Mouse (Mus musculus) left cerebral cortex, postnatal 4 days (tissue): ENCODE measurements around the gene Slamf1. TPM values are rescaled to one million over a fixed set of nuclear protein-coding genes. Genes with fewer than 3 reads are reported as not detected.
"Not testable (repeated sequence)": the region's sequence is repeated elsewhere in the genome, so short reads cannot be mapped to it uniquely, and the experiment has no call there.

ENCODE experiments used
- DNase-seq: peaks from one replicate; pipeline ENCODE4 v3.0.0-alpha.2; 2022
- intact Hi-C: fragments of 180-260 bp; cut with DNase I; formaldehyde crosslinking; loops from one replicate; pipeline ENCODE4 v1.15.1; 2025
- total RNA-seq, 2 experiments: library from RNA; stranded (reverse); gene quantifications; 2 replicates each; pipeline ENCODE4 v1.2.3; 2021

Slamf1 gene
- total RNA-seq, 2 experiments from 2014 or later: 0.22 TPM; not detected in 1

DNA sequence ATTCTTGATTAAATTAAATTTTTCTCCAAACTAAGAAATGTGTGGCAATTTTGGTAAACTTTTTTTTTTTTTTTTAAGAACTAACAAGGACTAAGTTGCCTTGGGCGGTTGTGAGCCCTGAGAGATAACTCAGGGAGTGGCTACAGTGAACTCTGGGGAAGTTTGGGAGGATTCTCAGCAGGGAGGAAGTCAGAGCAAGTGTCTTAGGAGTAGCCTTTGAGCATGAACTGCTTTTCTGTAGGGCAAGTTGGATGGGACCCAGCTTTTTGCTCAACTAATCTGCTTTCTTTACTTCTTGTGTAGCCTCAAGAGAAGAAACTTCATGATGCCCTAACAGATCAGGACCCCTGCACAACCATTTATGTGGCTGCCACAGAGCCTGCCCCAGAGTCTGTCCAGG is 30.9 kb downstream of the Slamf1 start:
- intact Hi-C loops: no loop called here
- no peak for DNase-seq

- no peak for DNase-seq
- intact Hi-C loops: no loop called here
Observed at GRCm38 (mm10) chr1:171799648-171800047, 32.7 kb downstream of the Slamf1 start.

DNA sequence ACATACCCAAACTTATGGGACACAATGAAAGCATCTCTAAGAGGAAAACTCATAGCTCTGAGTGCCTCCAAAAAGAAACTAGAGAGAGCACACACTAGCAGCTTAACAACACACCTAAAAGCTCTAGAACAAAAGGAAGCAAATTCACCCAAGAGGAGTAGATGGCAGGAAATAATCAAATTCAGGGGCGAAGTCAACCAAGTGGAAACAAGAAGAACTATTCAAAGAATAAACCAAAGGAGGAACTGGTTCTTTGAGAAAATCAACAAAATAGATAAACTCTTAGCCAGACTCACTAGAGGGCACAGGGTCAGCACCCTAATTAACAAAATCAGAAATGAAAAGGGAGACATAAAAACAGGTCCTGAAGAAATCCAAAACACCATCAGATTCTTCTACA is 44.1 kb downstream of the Slamf1 start:
- intact Hi-C loops: loop anchor here (10.0 kb wide), 1 partner anchor 214 kb away; the partner anchor contains the start of gene Vangl2
- DNase-seq: not testable (repeated sequence)

- no peak for DNase-seq
- intact Hi-C loops: loop anchor here (10.0 kb wide), 1 partner anchor 209 kb away; the partner anchor contains the start of gene Vangl2
Observed at GRCm38 (mm10) chr1:171815545-171816439, 48.9 kb downstream of the Slamf1 start.

- intact Hi-C loops: loop anchor here (10.0 kb wide), 1 partner anchor 208 kb away; the partner anchor contains the start of gene Vangl2
- no peak for DNase-seq
Observed at GRCm38 (mm10) chr1:171816991-171817390, 50.1 kb downstream of the Slamf1 start.

- DNase-seq: no peak
- intact Hi-C loops: no loop called here
Observed at GRCm38 (mm10) chr1:171821331-171821730, 54.4 kb downstream of the Slamf1 start.

DNA sequence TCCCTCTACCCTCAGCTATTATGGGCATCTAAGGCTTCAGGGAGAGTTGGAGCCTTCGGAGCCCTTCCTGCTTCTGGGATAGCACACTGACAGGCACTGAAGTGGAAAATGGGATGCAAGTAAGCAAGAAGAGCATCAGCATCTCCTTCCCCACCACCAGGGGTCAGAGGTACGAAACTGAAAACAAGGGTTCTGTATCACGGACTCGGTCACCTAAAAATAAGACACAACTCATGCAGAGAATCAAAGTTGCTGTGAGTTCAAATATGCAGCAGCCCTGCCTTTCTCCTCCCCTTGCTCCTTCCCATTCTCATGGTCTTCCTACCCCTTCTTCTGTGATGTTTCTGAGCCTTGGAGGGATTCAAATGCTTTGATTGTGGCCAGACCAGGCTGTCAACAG is 58.5 kb downstream of the Slamf1 start:
- intact Hi-C loops: no loop called here
- DNase-seq: no peak

GRCm38 (mm10) chr1:171826164-171826563 is 59.2 kb downstream of the Slamf1 start:
- intact Hi-C loops: no loop called here
- DNase-seq: no peak

GRCm38 (mm10) chr1:171827674-171828073 is 60.7 kb downstream of the Slamf1 start:
- intact Hi-C loops: no loop called here
- DNase-seq: no peak

- intact Hi-C loops: no loop called here
- DNase-seq: no peak
Observed at GRCm38 (mm10) chr1:171839488-171839887, 72.6 kb downstream of the Slamf1 start, which contains the start of gene Cd84. Cd84 (plus strand) TSS chr1:171839697.

DNA sequence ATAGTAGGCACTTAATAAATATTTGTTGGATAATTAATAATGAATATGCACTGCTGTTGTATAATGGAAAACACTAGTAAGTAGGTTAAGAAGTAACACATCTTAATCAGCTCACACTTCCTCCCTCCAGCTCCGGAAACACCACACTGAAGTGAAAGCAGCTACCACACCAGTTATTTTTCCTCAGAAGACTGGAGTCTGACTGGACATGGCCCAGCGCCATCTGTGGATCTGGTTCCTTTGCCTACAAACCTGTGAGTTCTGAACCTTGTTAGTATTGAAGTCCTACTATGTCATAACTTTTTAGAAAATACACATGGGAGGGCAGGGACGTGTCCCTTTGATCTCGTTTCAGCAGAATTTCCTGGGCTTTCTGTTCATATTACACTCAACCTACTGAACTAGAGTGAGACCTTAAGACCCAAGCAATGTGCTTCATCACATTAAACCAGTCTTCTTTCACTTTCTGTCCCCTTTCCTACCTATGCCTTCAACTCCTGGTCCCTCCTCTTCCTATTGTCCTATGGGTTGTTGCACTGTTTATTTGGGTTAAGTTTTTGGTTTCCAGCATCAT is 73.6 kb downstream of the Slamf1 start:
- DNase-seq: no peak
- intact Hi-C loops: no loop called here

- intact Hi-C loops: no loop called here
- no peak for DNase-seq
Observed at GRCm38 (mm10) chr1:171845035-171845754, 78.3 kb downstream of the Slamf1 start.

- DNase-seq: no peak
- intact Hi-C loops: no loop called here
Observed at GRCm38 (mm10) chr1:171848201-171848600, 81.3 kb downstream of the Slamf1 start.

GRCm38 (mm10) chr1:171848757-171849156 is 81.8 kb downstream of the Slamf1 start:
- intact Hi-C loops: no loop called here
- DNase-seq: no peak

DNA sequence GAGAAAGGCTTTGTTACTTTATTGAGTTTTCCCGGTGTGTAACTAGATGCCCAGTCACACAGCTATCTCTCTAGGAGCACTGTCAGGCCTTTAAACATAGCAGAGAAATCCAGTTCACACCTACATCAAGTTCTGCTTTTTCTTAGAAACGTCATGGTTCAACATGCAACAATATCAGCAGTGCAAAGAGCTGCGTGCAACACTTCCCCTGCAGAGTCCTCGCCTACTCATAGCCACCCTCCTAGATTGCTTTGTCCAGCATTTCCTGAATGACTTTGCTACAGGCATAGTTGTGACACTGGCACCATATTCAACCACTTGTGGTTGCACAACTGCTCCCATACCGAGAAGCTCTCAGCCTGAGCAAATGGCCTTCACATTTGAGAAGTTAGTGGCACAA is 82.5 kb downstream of the Slamf1 start:
- DNase-seq: no peak
- intact Hi-C loops: no loop called here

Other genes starting within 250 kb of the Slamf1 start
- gene Itln1, start 231.8 kb upstream of the Slamf1 start, total RNA-seq: not detected
- under 1 TPM; 0.08 to 0.22 TPM for gene Cd244a, start 207.9 kb upstream of the Slamf1 start, total RNA-seq
- gene Ly9, start 159.7 kb upstream of the Slamf1 start, total RNA-seq: under 1 TPM in 1 of 2 experiments, not detected in 1; 0.22 TPM
- not detected for gene Slamf7, start 114.1 kb upstream of the Slamf1 start, total RNA-seq
- under 1 TPM in 1 of 2 experiments, not detected in 1; 0.32 TPM for gene Cd48, start 85.1 kb upstream of the Slamf1 start, total RNA-seq
- 1 to 10 TPM; 1.3 to 1.4 TPM for gene Cd84, start 72.6 kb downstream of the Slamf1 start, total RNA-seq
- not detected for gene Gm10521, start 128.5 kb downstream of the Slamf1 start, total RNA-seq
- gene Slamf6, start 150.4 kb downstream of the Slamf1 start, total RNA-seq: not detected